Mouse (Mus musculus) embryonic stem cell, embryonic (primary cell): ENCODE data around the gene Slc1a4.

Experiments used
- CTCF ChIA-PET, 4 experiments: fragments of 300-600 bp in 2 of 4; fragments of 350-600 bp in 2 of 4; sonication (Branson Sonifier 250); formaldehyde crosslinking; loops; one replicate each; lab custom pipeline; 2022; ENCODE audit warnings: inconsistent platforms in 2 of 4; lab: Charles Lee
- POLR2A ChIA-PET, 4 experiments: fragments of 300-600 bp in 2 of 4; fragments of 350-600 bp in 2 of 4; sonication (Branson Sonifier 250); formaldehyde crosslinking; loops; one replicate each; lab custom pipeline; 2022; ENCODE audit warnings: antibody characterized with exemption in 4 of 4, inconsistent platforms in 1 of 4; lab: Charles Lee

Gene Slc1a4

GRCm38 (mm10) chr11:20331690-20332537 is 599 bp downstream of the Slc1a4 start:
- ChIA-PET POLR2A (interaction anchor here (0.6 to 7.0 kb wide), 153 partner anchors 8 to 932 kb away, joined by 3 to 190 read pairs (median 6); partner anchors contain the start of genes Cep68 (in 3 of the 4), Rab1a (in 3 of the 4), Aftph (in 2 of the 4) and Actr2 (in 1 of the 4)), CTCF (interaction anchor here (0.5 to 2.6 kb wide), 13 partner anchors 11 to 584 kb away, joined by 3 to 12 read pairs (median 5); partner anchors contain the start of gene Cep68 (in 1 of the 4))

DNA sequence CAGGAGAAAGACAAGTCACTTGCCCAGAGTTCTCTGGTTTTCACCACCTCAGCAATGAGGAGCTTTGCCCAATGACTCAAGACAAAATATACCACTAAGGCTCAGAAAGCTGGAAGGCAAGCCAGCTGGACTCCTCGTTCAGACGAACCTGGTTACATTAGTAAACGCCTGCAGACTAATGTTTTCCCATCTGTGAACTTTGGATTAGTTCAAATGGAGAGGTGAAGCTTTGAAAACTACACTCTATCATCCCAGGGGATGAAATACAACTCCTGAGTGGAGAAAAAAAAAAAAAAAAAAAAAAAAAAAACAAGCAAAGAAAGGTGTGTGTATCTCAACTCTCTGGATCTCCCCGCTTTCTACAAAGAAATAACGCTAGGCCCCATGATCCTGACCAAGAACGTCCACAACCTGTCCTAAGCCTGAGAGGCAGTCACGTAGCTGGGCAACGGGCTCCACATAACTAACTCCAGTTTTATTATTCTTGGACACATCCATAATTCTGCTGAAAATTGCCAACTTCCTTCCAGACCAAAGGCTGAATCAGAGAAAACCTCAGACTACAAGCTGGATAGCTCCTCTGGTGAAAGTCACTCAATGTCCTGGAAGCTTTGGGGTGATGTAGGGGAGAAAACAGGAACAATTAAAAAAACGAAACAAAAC is 1.4 kb downstream of the Slc1a4 start:
- ChIA-PET CTCF (interaction anchor here in 2 of 4 experiments (0.7 to 1.6 kb wide), 2 partner anchors 68 to 325 kb away, joined by 3 to 5 read pairs; no protein-coding TSS in a partner anchor), POLR2A (interaction anchor here (0.5 to 7.0 kb wide), 70 partner anchors 8 to 677 kb away, joined by 3 to 190 read pairs (median 8); partner anchors contain the start of genes Cep68 (in 2 of the 4), Rab1a (in 2 of the 4) and Aftph (in 1 of the 4))

DNA sequence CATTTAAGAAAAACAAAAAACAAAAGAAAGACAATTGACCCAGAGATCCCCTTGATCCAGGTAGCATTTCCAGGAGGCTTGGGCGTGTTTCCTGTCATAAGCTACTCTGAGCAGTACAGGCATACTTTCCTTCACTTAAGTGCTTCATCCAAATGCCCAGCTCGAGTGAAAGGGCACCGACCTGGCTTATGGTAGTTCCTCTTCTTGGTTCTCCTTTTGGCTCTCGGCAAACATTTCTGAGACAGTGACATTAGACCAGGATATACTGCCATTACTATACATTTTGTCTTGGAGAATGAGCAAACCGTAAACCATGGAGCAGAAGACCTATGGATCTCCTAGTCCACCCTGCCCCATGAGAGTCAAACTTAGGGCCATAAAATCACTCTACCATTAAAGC is 2.8 kb downstream of the Slc1a4 start:
- CTCF ChIA-PET, result no interaction called here
- POLR2A ChIA-PET, result interaction anchor here in 3 of 4 experiments (0.6 to 7.0 kb wide), 14 partner anchors 9 to 118 kb away, joined by 3 to 190 read pairs (median 4); partner anchors contain the start of gene Cep68 (in 1 of the 3)

DNA sequence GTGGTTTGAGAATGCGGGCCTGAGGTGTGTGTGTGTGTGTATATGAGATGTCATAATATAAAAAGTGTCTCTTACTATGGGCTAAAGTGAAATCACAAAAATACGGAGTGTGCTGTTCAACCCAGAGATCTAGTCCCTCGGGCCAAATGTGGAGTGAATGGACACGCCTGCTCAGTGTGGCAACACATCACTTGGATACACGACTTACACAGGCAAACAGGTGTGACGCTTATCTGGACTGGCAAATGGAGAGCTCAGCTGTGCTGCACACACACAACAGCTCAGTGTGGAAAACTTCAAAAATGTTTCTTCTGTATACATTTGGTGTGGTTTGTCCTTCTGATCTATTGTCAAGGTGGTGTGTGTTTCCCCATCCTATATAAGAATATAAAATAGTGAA is 3.7 kb downstream of the Slc1a4 start:
- CTCF ChIA-PET, result interaction anchor here in 1 of 4 experiments (0.6 kb wide), 1 partner anchor 480 kb away, joined by 4 read pairs; no protein-coding TSS in a partner anchor
- POLR2A ChIA-PET, result interaction anchor here in 3 of 4 experiments (0.9 to 7.0 kb wide), 7 partner anchors 8 to 79 kb away, joined by 3 to 190 read pairs (median 7); partner anchors contain the start of gene Cep68 (in 1 of the 3)

DNA sequence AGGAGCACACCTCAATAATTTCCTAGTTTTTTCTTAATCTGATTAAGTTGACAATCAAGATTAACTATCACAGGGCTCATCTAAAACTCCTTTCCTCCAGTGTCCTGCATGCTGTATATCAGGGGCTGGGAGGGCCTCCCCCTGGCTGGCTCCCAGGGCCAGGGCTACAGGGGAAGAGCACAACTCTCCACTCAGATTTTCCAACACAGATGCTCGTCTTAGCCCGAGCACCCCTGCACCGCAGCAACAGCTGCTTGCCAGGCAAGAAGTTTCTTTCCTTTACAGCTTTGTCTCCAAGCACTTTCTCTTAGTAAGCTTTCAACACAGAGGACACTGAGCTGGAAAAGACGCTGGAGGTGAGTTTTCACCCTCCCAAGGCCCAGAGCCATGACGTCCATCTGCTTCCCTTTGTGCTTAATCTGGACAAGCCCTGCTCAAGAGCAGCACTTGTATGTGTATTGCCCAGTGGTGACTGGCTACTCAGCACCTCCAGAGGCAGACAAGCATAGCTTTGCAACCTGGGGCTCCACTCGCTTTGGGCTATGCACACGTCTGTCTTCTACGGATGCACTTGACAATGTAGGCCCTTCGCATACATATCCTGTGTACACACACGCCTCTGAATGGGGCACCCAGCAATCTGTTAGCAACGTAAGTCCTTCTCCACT is 6.1 kb downstream of the Slc1a4 start:
- ChIA-PET CTCF (no interaction called here), POLR2A (interaction anchor here in 2 of 4 experiments (0.9 to 1.5 kb wide), 3 partner anchors 30 to 77 kb away, joined by 3 read pairs; partner anchors contain the start of gene Cep68 (in 1 of the 2))

GRCm38 (mm10) chr11:20325073-20325694 is 7.3 kb downstream of the Slc1a4 start:
- ChIA-PET POLR2A (interaction anchor here in 2 of 4 experiments (0.7 to 8.8 kb wide), 4 partner anchors 7 to 853 kb away, joined by 3 to 190 read pairs (median 4); partner anchors contain the start of gene Slc1a4 (in 1 of the 2)), CTCF (no interaction called here)

- POLR2A ChIA-PET, result interaction anchor here (0.8 to 10.1 kb wide), 7 partner anchors 8 to 34 kb away, joined by 3 to 190 read pairs (median 4); partner anchors contain the start of gene Slc1a4 (in 4 of the 4)
- CTCF ChIA-PET, result interaction anchor here in 1 of 4 experiments (1.2 kb wide), 1 partner anchor 9 kb away, joined by 4 read pairs; no protein-coding TSS in a partner anchor
Measured at GRCm38 (mm10) chr11:20324006-20324405, 8.5 kb downstream of the Slc1a4 start.

DNA sequence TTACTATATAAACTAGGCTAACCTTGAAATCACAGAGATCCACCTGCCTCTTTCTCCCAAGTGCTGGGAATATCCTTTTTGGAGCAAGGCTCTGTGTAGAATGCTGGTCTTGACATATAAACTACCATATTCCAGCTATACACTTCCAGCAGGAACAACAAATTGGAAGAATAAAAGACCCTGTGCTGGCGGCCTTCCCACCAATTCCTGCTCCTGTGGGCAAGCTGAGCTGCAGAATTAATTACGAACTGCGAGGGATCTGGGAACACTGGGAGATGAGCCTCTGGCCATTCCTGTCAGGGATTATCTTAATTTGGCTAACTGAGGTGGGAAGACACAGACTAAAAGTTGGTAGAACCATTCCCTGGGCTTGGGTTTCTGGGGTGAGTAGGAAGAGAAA is 10.1 kb downstream of the Slc1a4 start:
- CTCF ChIA-PET, result interaction anchor here in 1 of 4 experiments (1.5 kb wide), 1 partner anchor 10 kb away, joined by 3 read pairs; the partner anchor contains the start of gene Slc1a4
- POLR2A ChIA-PET, result interaction anchor here in 3 of 4 experiments (0.6 to 10.1 kb wide), 6 partner anchors 9 to 474 kb away, joined by 3 to 190 read pairs (median 8); partner anchors contain the start of gene Slc1a4 (in 3 of the 3)

- ChIA-PET POLR2A (interaction anchor here (0.7 to 10.1 kb wide), 19 partner anchors 9 to 472 kb away, joined by 3 to 190 read pairs (median 3); partner anchors contain the start of gene Slc1a4 (in 4 of the 4)), CTCF (interaction anchor here in 3 of 4 experiments (0.6 to 1.2 kb wide), 7 partner anchors 9 to 80 kb away, joined by 3 to 12 read pairs (median 3); partner anchors contain the start of gene Slc1a4 (in 2 of the 3))
Measured at GRCm38 (mm10) chr11:20320661-20321060, 11.9 kb downstream of the Slc1a4 start.

- ChIA-PET CTCF (interaction anchor here in 1 of 4 experiments (0.9 kb wide), 1 partner anchor 15 kb away, joined by 3 read pairs; no protein-coding TSS in a partner anchor), POLR2A (interaction anchor here in 3 of 4 experiments (0.6 to 10.1 kb wide), 9 partner anchors 9 to 82 kb away, joined by 3 to 190 read pairs (median 4); partner anchors contain the start of gene Slc1a4 (in 3 of the 3))
Measured at GRCm38 (mm10) chr11:20318659-20319454, 13.7 kb downstream of the Slc1a4 start.

DNA sequence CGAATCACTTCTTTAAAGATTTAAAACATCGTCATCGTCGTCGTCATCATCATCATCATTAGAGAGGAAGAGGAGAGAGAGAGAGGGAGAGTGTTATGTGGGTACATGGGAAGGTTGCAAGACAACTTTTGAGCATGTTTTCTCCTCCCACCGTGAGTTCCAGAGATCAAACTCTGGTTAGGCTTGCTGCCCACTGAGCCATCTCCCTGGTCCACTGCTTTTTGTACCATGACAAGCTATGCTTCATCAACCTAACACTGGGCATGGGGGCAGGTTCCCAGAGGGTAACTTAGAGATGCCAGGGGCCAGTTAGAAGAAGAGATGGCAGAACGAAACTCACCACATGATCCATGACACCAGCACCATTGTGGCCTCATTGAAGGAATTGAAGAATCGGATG is 18.9 kb downstream of the Slc1a4 start:
- ChIA-PET POLR2A (interaction anchor here in 2 of 4 experiments (1.0 to 10.1 kb wide), 7 partner anchors 9 to 19 kb away, joined by 3 to 153 read pairs (median 5); partner anchors contain the start of gene Slc1a4 (in 2 of the 2)), CTCF (interaction anchor here in 1 of 4 experiments (2.0 kb wide), 1 partner anchor 10 kb away, joined by 5 read pairs; no protein-coding TSS in a partner anchor)

GRCm38 (mm10) chr11:20309044-20309443 is 23.5 kb downstream of the Slc1a4 start:
- POLR2A ChIA-PET, result interaction anchor here in 2 of 4 experiments (0.6 to 2.9 kb wide), 3 partner anchors 10 to 69 kb away, joined by 3 to 18 read pairs (median 6); partner anchors contain the start of gene Slc1a4 (in 1 of the 2)
- CTCF ChIA-PET, result no interaction called here

GRCm38 (mm10) chr11:20307409-20307808 is 25.1 kb downstream of the Slc1a4 start:
- POLR2A ChIA-PET, result interaction anchor here in 2 of 4 experiments (0.5 to 2.9 kb wide), 5 partner anchors 12 to 114 kb away, joined by 3 to 20 read pairs (median 3); partner anchors contain the start of gene Slc1a4 (in 2 of the 2)
- CTCF ChIA-PET, result interaction anchor here in 1 of 4 experiments (0.7 to 0.9 kb wide), 2 partner anchors 26 to 45 kb away, joined by 4 read pairs; no protein-coding TSS in a partner anchor

- ChIA-PET POLR2A (interaction anchor here in 2 of 4 experiments (0.7 to 3.6 kb wide), 7 partner anchors 15 to 278 kb away, joined by 3 to 18 read pairs (median 4); partner anchors contain the start of genes Cep68 (in 2 of the 2) and Slc1a4 (in 2 of the 2)), CTCF (interaction anchor here in 2 of 4 experiments (0.6 to 1.8 kb wide), 4 partner anchors 38 to 95 kb away, joined by 3 to 9 read pairs (median 4); no protein-coding TSS in a partner anchor)
Measured at GRCm38 (mm10) chr11:20305641-20306040, 26.9 kb downstream of the Slc1a4 start.

DNA sequence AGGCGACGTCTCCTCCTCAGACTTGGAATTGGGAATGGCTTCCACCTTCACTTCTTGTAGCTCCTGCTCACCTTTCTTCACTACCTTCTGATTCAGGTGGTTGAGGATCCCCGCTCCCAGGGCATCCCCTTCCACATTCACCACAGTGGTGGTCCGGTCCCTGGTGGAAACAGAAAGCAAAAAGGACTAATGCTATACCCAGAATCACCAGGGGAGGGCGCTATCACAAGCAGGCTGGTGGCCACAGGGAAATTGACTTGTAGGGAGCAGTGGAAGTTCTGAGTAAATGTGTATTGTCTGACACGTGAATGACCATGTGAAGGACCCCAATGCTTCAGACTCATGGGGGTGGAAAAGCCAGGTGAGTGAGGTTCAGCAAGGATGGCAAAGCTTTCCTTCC is 28.2 kb downstream of the Slc1a4 start:
- ChIA-PET CTCF (interaction anchor here in 1 of 4 experiments (1.2 to 1.5 kb wide), 3 partner anchors 10 to 92 kb away, joined by 3 to 6 read pairs (median 5); no protein-coding TSS in a partner anchor), POLR2A (interaction anchor here in 2 of 4 experiments (1.2 to 3.6 kb wide), 5 partner anchors 10 to 55 kb away, joined by 3 to 18 read pairs (median 5); partner anchors contain the start of genes Slc1a4 (in 2 of the 2) and Cep68 (in 1 of the 2))
